Mouse (Mus musculus) thymus, postnatal 36 days (tissue): ENCODE results near the gene Cxcl14.

Source experiments
- DNase-seq, 2 experiments: peaks; one replicate each; pipeline ENCODE4 v3.0.0; 2022; ENCODE audit warnings: mixed read lengths in 2 of 2

Cxcl14 gene

DNA sequence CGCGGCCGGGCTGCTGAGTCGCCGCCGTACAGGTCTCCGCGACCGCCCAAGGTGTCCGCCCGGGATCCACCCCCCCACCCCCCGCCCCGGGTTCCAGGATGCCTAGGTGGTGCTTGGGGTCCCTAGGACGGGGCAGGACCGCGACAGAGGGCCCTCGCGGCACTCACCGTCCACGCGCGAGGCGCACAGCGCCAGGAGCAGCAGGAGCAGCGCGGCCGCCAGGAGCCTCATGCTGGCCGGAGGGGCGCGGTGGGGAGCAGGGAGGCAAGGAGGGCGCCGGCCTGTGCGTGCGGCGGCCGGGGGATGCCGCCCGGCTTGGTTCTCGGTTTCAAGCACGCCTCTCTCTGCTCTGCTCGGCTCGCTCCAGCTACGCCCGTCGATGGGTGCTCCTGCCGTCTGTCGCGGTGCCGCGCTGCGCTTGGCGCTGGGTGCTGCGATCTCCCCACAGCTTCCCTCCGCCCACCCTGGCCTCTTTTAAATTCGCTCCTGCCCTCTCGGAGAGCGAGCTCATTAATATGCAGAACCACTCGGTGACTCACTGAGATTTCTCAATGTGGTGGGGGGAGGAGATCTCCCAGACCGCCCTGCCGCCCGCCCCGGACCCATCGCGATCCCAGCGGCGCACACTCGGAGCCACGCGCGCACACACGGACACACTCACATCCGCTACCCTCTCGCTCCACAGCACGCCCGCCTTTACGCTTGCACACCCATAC lies at the start of gene Cxcl14:
Cxcl14 (minus strand) TSS at position 609 of the 716 bp plus-strand sequence.
- no peak for DNase-seq

DNA sequence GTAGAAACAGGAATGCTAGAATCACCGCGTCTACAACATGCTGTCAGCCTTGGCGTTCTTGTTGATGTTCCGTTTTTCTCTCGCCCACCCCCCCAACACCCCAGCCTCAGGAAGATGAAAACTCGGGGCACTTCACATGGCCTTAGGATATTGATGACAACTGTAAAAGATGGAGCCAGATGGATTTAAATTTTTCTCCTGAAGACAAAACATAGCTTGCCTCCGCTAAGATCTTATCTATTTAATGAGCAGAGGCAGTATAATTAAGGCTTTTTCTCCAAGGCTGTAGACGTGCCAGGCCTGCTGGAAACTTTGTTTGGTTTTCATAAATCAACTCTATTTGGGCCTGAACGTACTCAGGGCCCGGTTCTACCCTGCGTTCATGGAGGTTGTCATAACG lies 48.0 kb upstream of the Cxcl14 start:
- no peak for DNase-seq

DNA sequence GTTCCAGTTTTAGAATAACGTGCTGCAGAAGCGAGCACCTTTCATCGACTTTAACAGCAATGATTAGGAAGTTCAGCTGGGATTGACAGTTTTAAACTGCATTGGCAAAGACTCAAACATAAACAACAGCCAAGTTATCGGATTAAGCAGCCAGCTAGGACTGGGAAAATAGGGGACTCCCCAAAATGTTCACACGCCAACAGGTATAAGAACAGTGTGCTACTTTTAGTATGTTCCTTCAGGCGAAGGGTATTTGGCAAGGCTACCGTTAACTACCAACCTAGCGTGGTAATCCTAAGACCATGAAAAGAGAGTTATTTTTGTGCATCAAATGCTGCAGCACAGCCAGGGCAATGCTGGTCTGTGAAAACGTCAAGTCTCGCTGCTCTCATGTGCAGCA lies 46.1 kb upstream of the Cxcl14 start:
- DNase-seq: no peak

DNA sequence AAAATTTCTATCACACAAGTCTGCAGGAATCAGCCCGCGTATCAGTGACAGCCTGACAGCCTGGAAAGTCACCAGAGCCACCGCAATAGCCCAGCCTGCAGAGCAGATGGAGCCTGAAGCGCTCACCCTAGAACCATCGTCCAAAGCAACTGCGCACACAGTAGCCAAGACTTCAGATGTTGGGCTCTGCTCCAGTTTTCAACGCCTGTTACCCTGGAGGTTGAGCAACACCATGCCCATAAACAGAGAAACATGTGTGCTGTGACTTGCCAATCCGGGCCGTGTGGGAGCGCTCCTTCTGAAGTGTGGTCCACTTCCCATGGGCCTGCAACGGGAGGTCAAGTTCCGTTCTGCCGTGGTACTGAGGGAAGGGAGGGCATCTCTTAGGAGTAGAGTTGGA lies 44.2 kb upstream of the Cxcl14 start:
- DNase-seq: no peak

DNA sequence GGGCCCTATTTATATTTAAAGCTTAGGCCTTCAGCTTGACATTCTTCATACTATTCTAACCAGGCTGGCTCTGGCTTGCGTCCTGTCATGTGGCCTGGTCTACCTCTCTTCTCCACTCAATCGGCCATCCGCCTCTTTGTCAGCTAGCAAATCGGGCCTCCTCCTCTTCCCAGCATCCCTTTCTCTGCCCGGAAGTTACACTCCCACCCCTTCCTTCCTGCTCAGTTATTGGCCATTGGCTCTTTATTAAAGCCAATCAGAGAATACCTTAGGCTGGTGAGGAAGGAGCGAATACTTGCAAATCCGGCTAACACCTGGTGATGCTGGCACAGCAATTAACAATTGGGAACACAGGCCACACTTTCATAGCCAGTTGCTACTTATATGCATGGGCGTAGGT lies 43.5 kb upstream of the Cxcl14 start:
- DNase-seq: no peak

DNA sequence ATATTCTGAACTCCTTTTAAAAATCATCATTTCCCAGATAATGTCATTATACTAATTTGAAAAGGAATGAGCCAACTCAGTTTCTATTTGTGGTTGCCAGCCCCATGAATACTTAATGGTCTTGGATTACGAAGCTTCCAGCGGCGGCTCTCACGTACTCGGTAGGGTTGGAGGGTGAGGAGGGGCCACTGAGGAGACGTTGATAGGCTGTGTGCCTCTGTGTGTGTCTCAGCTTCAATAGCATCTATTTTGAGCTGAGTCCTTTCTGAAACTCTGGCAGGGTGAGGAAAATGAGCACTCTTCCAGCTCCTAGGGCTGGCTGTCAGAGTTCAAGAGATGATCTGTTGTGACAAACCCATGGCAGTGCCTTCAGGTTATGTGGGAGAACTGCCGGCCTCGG lies 40.6 kb upstream of the Cxcl14 start:
- DNase-seq: no peak

DNA sequence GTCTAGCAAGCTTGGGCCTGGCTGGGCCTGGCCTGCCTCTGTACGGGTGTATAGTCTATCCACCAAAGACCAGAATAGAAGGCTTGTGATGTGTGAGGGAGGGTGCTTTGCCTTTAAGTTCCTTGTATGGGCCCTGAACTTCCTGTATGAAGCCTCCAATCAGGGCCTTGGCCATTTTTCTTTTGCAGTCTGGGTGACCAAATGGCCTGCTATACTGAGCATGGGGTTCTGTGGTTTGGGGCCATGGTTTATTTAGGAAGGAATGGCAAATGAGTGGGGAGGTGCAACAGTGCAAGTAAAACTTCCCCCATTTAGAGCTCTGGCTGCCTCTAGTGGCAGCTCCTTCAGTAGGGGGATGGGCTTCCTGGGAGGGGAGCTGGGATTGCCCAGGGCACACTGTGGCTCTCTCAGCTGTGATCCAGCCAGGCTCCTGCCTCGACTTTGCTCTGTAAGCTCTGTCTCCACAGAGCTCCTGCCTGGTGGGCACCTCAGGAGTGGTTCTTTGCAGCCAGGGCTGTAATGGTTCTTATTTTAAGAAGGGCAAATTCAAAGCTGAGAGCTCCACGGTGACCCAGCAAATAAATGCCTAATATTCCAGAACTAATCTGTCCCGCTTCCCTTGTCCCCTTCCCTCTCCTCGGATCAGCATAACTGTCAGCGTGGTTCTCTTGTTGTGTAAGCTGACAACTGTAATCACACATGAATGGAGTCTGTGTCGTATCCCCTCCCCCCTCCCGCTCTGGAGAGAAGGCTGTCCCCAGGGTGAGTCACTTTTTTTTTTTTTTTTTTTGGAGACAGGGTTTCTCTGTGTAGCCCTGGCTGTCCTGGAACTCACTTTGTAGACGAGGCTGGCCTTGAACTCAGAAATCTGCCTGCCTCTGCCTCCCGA lies 38.7 kb upstream of the Cxcl14 start:
- no peak for DNase-seq

DNA sequence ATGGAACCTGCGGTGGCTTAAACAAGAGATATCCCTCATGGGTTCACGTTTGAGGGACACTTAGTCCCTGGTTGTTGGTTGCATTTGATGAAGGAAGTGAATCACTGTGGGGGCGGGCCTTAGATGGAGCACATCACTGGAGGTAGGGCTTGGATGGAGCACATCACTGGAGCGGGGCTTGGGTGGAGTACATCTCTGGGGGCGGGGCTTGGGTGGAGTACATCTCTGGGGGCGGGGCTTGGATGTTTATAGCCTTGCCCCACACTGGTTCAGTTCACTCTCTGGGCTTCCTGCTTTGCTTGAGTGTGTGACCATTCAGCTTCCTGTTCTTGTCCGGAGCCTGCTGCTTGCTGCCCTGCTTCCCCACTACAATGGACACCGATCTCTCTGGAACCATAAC lies 37.9 kb upstream of the Cxcl14 start:
- DNase-seq: no peak

DNA sequence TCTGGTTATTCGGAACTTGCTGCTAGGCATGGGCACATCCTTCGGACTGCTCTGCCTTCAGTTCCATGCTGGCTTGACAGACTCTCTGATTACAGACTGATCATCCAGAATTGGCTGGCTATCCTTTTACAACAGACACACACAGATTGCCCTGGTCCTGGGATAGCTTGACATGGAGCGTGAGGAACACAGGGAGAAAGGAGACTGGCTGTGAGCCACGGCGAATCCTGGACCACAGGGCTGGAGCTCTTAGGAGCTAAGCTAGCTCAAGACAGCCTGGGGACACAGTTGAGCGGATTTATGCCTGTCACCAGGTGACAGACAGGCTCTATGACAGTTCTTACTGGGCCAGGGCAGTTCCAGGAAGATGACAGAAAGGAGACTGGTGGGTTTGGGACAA lies 36.0 kb upstream of the Cxcl14 start:
- DNase-seq: no peak

DNA sequence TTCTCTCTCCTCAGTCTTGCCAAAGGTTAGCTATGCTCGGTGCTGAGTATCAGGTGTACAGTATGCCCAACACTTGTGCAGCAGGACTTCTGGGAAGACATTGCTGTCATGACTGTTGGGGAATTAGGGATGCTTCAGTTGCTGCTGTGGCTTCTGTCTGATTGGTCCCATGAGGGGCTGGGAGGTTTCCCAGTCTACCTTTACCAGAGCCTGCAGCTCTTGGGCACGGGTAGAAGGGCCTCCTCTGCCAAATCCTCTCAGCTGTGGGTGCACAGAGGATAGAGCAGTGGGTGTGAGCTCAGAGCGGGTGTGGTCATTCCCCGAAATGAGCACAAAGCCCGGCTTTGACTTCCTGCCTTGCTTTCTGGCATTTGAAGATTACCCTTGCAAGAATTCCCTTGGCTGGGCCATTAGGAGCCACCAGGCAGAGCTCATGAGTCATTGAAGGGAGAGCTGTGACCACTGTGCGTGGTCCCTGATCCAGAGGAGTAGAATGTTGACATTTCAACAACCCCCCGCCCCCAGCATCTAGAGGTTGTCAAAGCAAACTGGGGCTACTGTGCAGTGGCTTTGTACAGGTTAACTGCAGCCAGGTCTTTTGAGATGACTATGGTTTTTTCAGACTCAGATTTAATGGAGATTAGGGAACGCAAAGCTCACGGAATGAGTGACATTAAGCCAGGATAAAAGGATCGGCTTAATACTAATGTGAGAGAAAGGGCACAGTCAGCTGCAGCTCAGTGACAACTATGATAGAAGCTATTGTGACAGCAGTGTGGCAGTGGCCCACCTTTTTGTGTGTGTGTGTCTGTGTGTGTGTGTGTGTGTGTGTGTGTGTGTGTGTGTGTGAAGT lies 34.5 kb upstream of the Cxcl14 start:
- no peak for DNase-seq

DNA sequence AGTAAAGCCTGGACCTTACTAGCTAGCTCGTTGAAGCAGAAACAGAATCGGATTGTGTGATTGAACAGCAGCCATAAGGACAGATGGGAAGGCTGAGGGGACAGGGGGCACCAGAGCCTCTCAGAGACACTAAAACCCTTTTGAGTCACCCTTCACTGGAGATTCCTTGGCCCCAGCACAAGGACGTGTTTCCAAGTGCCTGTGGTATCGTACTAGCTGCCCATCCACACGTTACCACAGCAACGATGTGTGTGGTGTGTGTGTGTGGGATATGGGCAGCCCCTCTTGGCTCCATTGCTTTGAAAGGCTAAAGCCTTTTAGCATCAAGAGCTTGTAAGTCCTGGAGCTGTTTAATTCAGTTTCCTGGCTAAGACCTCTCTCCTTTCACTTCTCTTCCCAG lies 33.4 kb upstream of the Cxcl14 start:
- no peak for DNase-seq

DNA sequence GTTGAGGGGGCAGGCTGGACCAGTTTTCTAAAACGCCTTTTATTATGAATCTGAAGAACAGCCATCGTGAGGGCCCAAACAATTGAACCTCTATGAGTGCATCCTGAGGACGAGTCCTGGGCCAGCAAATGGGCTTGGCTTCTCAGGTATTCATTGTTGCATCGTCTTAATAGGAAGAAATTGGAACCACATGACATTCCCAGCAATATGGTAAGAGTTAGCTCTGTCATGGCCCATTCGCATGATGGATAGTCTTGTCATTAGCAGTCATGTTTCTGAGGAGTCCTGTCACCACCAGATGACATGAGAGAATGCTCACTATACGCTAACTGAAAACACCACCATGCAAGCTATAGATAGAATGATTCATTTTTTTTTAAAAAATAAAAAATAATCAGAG lies 32.8 kb upstream of the Cxcl14 start:
- no peak for DNase-seq

DNA sequence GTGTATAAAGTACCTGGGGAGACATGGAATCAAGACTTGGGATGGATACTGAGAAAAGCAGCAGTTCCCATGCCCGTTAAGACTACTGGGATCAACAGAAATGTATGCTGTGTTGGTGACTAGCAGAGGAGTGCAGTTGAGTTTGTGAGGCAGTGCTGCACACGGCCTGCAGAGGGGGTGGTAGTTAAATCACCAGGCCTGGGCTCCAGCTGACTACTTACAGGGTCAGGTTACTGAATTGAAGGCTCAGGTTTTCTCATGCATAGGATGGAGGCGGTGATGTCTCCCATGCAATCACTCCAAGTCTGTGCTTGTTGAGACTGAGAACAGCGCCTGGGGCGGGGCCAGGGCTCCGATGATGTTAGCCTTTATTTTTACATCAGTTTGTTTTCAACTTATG lies 31.4 kb upstream of the Cxcl14 start:
- DNase-seq: no peak

DNA sequence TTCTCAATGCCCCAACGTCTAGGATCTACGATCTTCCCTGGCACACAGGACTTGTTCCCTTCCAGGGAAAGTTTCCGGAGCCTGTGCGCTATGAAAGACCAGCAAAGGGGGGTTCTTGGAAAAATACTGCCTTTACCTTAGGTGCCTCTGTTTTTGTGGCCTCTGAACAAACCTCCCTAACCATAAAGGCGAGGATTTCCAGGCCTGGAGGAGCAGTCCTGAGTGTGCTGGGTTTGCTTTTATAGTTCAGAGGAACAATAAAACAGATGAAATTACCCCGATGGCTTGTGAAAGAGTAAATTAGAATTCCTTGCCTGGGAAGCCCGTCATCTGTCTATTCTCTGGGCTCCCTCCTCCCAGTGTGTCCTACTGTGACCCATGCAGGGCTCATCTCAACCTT lies 25.3 kb upstream of the Cxcl14 start:
- DNase-seq: no peak

DNA sequence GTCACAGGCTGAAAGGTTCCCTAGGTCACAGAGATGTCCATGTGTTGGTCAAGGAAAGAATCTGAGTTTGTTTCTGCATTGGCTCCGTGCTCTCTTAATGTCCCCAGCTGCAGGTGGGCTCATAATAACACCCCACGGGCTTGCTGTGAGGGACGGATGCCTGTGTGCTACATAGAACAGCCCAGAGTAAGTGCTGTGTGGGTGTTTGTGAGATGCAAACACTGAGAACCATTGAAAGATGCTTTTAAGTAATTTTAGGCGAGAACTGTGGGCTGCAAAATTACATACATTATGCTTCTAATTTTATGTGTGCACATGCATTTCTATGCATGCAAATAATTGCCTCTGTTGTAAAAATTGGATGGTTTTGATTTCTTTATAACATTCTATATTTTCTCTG lies 20.6 kb upstream of the Cxcl14 start:
- no peak for DNase-seq

DNA sequence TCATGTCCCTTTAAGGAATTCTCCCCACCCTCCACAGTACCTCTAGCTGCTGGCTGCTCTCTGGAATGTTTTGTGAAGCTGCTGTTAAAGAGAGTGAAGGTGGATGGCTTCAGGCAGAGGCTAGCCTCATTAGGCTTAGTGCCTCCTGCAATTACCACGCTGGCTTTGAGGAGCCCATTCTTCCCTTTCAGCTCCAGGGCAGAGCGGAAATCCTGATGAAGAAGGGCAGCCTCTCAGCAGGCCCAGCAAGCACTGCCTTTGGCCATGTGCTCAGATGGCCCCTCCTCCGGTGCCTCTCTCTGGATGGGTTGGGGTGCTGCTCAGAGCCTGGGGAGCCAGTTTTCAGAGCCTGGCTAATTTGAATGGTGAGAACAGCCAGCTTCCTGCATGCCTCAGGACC lies 18.9 kb upstream of the Cxcl14 start:
- no peak for DNase-seq

DNA sequence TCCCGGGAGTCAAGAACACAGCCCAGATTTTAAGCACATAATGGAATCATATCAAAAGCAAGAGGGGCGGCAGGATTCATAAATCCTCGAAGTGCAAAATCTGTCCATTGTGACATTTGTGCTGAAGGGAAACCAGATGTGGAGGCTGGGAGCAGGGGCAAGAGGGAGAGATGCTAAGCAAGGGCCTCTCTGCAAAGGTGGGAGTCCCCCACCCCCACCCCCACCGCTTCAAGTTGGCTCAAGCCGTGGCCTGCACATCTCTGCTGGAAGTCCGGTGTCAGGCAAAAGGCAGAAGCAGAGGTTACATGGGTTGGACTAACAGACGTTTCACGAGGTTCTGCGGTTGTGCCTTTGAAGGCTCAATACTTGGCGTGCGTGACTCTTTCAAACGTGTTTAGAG lies 8.7 kb upstream of the Cxcl14 start:
- no peak for DNase-seq

DNA sequence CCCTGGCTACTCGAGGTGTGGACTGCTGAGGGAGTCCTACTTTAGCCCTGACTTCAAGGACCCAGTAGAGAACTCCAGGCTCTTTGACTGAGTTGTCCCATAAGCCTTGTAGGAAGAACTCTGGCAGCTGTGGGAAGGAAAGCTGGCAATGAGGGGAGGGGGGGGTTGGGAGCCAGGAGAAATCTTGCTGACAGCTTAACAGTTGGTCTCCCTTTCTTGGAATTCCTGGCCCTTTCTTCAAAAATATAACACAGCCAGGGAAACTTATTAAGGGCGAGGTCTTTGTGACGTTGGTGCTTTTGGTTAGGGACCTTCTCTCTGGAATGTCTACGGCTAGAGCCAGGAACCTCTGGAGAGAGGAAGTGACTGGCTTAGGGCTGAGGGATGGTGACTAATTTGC lies 8.1 kb upstream of the Cxcl14 start:
- DNase-seq: no peak

DNA sequence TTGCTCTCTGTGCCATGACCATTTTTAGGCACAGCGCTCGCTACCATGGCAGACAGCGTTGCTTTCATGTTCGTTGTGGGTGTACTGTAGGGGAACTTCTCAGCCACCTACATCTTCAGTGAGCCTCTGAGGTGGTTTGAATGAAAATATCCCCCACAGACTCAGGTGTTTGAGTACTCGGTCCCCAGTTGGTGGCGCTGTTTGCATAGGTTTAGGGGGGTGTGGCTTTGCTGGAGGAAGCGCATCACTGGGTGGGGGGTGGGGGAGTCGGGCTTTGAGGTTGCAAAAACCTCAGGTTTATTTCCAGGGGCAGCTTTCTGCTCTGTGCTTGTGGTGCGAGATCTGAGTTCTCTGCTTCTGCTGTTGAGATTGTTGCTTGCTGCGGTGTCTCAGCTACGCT lies 3.0 kb upstream of the Cxcl14 start:
- DNase-seq: no peak

DNA sequence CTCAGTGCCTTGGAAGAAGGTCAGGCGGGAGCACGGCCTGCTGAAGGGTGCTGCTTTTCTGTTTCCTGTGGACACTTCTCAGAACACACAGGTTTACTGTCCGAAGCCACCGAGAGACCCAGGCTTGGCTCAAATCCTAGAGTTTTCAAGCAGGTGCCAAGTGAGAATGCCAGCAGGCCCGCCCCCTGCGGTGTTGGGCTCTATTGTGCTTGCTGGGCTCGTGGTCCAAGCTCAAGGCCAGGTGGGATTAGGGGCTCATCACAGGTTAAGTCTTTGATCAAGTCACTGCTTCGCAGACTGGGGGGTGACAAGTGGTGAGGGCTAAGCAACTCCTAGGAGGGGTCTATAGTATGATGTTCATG lies 289 bp upstream of the Cxcl14 start:
- no peak for DNase-seq

DNA sequence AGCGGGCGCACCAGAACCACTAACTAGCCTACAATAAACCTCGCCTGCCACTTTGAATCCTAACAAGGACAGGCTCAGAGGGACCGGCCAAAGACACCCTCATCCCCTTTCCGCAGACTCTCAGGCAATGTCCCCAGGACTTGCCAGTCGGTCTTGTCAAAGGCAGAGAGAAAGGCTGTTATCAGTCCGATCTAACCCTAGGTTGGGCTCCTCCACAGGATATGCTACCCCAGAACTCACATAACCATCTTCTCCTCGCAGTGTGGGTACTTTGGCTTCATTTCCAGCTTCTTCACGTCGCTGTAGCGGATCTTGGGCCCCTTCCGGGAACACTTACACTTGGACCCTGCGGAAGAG lies 787 bp downstream of the Cxcl14 start:
- no peak for DNase-seq

DNA sequence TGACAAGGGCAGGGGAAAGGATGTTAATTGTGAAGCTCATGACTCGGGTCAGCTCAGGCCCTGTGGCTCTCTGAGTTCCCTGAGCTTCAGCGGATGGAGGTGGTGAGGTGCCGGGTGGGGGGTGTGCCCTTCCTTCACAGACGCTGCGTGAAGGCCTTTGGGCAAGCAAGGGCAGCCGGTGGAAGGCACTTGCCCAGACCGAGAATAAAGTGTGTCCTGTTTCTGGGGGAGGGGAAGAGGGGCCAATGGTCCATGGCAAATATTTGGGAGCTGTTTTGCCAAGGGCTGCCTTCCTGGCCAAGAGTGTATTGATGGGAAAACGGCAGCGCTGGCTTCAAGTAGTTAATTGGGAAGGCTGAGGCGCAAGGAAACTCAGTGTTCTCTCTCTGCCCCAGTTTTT lies 1.4 kb downstream of the Cxcl14 start:
- DNase-seq: no peak

DNA sequence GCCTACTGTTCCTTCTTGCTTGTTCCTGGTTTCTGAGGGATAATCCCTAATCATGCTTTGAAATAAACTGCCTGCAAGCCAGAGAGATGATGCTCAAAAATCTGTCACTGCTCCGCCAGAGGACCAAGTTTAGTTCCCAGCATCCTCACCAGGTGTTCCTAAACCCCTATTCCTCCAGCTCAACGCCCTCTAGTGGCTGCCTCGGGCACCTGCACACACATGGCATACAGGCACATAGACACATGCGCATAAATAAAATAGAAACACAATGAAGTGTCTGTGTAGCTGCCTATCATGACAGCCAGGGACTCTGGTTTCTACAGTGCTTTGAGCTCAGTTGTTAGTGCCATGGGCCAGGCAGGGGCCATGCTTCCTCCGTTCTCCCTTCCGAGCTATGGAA lies 6.4 kb downstream of the Cxcl14 start:
- no peak for DNase-seq

DNA sequence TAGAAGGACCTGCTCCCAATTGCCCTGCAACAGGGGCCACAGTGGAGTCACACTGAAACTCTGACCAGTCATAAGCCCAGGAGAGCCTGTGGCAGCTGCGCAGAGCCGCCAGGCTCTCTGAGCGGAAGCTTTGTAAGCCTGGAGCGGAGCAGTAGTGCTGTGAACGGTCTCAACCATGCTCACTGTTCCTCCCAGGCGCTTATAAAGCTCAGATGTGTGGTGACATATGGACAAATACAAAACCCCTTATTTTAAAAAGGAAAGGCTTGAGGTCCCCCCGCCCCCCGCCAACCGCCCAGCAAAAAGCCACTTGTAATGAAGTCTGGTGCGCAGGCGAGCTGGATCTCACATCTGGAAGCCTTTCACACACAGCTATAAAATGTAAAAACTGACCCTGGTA lies 7.1 kb downstream of the Cxcl14 start:
- no peak for DNase-seq
